In the genomic region with DNA sequence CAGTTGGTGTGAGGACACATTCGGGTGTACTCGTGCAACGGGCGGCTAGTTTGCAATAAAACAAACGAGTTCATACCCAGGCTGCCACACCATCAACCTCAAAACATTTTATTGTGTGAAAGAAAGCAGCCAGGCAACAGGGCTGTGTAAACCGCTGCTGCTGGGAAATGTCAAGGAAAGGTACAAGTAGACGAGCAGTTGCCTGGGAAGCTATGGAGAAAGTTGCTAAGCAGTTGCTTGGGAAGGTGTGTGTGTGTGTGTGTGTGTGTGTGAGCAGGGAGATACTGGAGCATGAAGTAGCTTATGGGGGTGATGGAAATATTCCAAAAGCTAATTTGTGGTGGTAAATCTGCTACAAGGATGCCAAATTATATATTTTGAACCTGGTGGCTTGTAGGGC, we compare ENCODE assay signal across 13 mouse cellular contexts.
DNase-seq lines count a peak whose midpoint lies in the region; ATAC-seq and TF ChIP-seq lines count a peak whose summit lies in the region.
"Had no signal": no experiment of that assay in that cellular context is flagged by ENCODE, and none has a peak within 500 bp of the region (broad histone marks: within the 10 kb centered on the region; RNA-seq: fewer than 3 reads in every experiment).

No protein-coding gene starts in this region.

- H3K4me1 ChIP-seq in kidney, postnatal 0 days (replicated peaks; ENCODE audit: insufficient read depth, low read length): no peaks in the 10 kb centered on the region; the same call in 1 of the 2 replicates
- H3K4me1 ChIP-seq in kidney, adult 2 months (ENCODE audit: control insufficient read depth, insufficient read depth, low read length): peaks cover 5% of the 10 kb centered on the region; the same call in 1 of the 2 replicates
- H3K4me1 ChIP-seq in forebrain, embryonic 10.5 days: peaks cover 39% of the 10 kb centered on the region
- H3K4me1 ChIP-seq in limb, embryonic 12.5 days (replicated peaks): peaks cover 25% of the 10 kb centered on the region
- H3K4me1 ChIP-seq: heart, embryonic 13.5 days; liver, embryonic 13.5 days had no signal

- no peak for ATAC-seq in kidney, postnatal 0 days (replicated peaks; ENCODE audit: low FRiP score, low read depth)
- ATAC-seq in limb, embryonic 12.5 days (ENCODE audit: insufficient number of reproducible peaks, insufficient read depth, low FRiP score, low TSS enrichment, low read depth): peak; percentile 9; the same call in 1 of the 2 replicates

- H3K4me2 ChIP-seq in kidney, postnatal 0 days (ENCODE audit: low read length): peak overlapping the region; percentile 41
- peak overlapping the region; percentile 42 for H3K4me2 ChIP-seq in limb, embryonic 12.5 days
- H3K4me2 ChIP-seq: heart, embryonic 13.5 days; liver, embryonic 13.5 days had no signal

- H3K27ac ChIP-seq in kidney, postnatal 0 days: no peak overlapping the region
- no peak overlapping the region for H3K27ac ChIP-seq in kidney, adult 2 months (ENCODE audit: insufficient read depth, low read depth, low read length)
- H3K27ac ChIP-seq in forebrain, embryonic 10.5 days: peak overlapping the region; percentile 60
- H3K27ac ChIP-seq in limb, embryonic 12.5 days: 0 out of 2 replicates have a peak overlapping the region, but pooled peaks have one; percentile 5
- H3K27ac ChIP-seq: heart, embryonic 13.5 days; liver, embryonic 13.5 days had no signal

- H3K27me3 ChIP-seq in kidney, postnatal 0 days (ENCODE audit: insufficient read depth, low read length): no peaks in the 10 kb centered on the region
- H3K27me3 ChIP-seq in kidney, adult 2 months (replicated peaks; ENCODE audit: control insufficient read depth, insufficient read depth, low read length): no peaks in the 10 kb centered on the region
- H3K27me3 ChIP-seq in forebrain, embryonic 10.5 days (ENCODE audit: poor library complexity, severe bottlenecking): no peaks in the 10 kb centered on the region
- peaks cover 6% of the 10 kb centered on the region; the same call in 1 of the 2 replicates for H3K27me3 ChIP-seq in limb, embryonic 12.5 days
- H3K27me3 ChIP-seq: heart, embryonic 13.5 days; liver, embryonic 13.5 days had no signal

- 18% methylated on average over 7 of the region's 7 CpGs for WGBS in kidney, postnatal 0 days
- WGBS in kidney, adult 2 months: 30% methylated on average over 7 of the region's 7 CpGs
- 81% methylated on average over 7 of the region's 7 CpGs for WGBS in forebrain, embryonic 10.5 days
- 7% methylated on average over 7 of the region's 7 CpGs for WGBS in limb, embryonic 12.5 days

- TF ChIP-seq POLR2A in kidney, adult 2 months (IDR thresholded peaks at IDR 0.05; ENCODE audit: low read depth, low read length): no peak

- no peak overlapping the region for H3K9ac ChIP-seq in kidney, postnatal 0 days (ENCODE audit: low read depth, low read length)
- H3K9ac ChIP-seq in limb, embryonic 12.5 days (replicated peaks): no peak overlapping the region
- H3K9ac ChIP-seq: heart, embryonic 13.5 days; liver, embryonic 13.5 days had no signal

- TF ChIP-seq CTCF in kidney, postnatal 0 days (IDR thresholded peaks at IDR 0.05; ENCODE audit: low read depth): no peak
- TF ChIP-seq CTCF in kidney, adult 2 months (conservative IDR thresholded peaks at IDR 0.05; ENCODE audit: insufficient read depth, insufficient read length, low read depth, low read length): no peak

- no peak overlapping the region for H3K4me3 ChIP-seq in kidney, postnatal 0 days (replicated peaks; ENCODE audit: low read depth, low read length)
- no peak overlapping the region for H3K4me3 ChIP-seq in kidney, adult 2 months (ENCODE audit: insufficient read depth, low read depth, low read length)
- H3K4me3 ChIP-seq in forebrain, embryonic 10.5 days: no peak overlapping the region
- no peak overlapping the region for H3K4me3 ChIP-seq in limb, embryonic 12.5 days (replicated peaks)
- H3K4me3 ChIP-seq: erythroblast, embryonic 14.5 days; heart, embryonic 13.5 days; liver, embryonic 13.5 days had no signal

- no peaks in the 10 kb centered on the region for H3K9me3 ChIP-seq in kidney, postnatal 0 days (replicated peaks; ENCODE audit: low read length)
- H3K9me3 ChIP-seq in forebrain, embryonic 10.5 days: no peaks in the 10 kb centered on the region
- H3K9me3 ChIP-seq in limb, embryonic 12.5 days: no peaks in the 10 kb centered on the region
- H3K9me3 ChIP-seq: heart, embryonic 13.5 days; liver, embryonic 13.5 days had no signal

- no peaks in the 10 kb centered on the region for H3K36me3 ChIP-seq in kidney, postnatal 0 days (ENCODE audit: insufficient read depth, low read length)
- no peaks in the 10 kb centered on the region for H3K36me3 ChIP-seq in kidney, adult 2 months (ENCODE audit: control insufficient read depth, insufficient read depth, low read length)
- H3K36me3 ChIP-seq in forebrain, embryonic 10.5 days (replicated peaks): no peaks in the 10 kb centered on the region
- no peaks in the 10 kb centered on the region for H3K36me3 ChIP-seq in limb, embryonic 12.5 days
- H3K36me3 ChIP-seq: heart, embryonic 13.5 days; liver, embryonic 13.5 days had no signal

- no peak for DNase-seq in kidney, postnatal 0 days (ENCODE audit: low spot score)
- DNase-seq in kidney, adult 2 months: no peak
- peak; percentile 24 for DNase-seq in embryo, embryonic 9.5 days (ENCODE audit: extremely low spot score)
- DNase-seq in forebrain, embryonic 10.5 days (ENCODE audit: extremely low spot score, low spot score): no peak
- no peak for DNase-seq in lung, adult 18-20 months
- DNase-seq in adrenal gland, postnatal 36 days: no peak
- DNase-seq: gastrocnemius, postnatal 10 days; liver, embryonic 13.5 days; lung, postnatal 36 days; thymus, postnatal 25 days had no signal

Comparison
In these comparisons a context has a peak if more than half of its experiments do, and no peak if none do; other contexts are left out.
1. H3K27ac ChIP-seq: peak in forebrain, embryonic 10.5 days (single experiment) and limb, embryonic 12.5 days (single experiment); none in kidney, postnatal 0 days (single experiment) and kidney, adult 2 months (single experiment).